8 mouse cellular contexts compared by ENCODE assay signal in genomic region chr9:31687686-31688397, GRCm38 (mm10).
DNase-seq lines count a peak whose midpoint lies in the region; ATAC-seq lines count a peak whose summit lies in the region.

No protein-coding gene starts in this region.

- peaks cover 29% of the 10 kb centered on the region for H3K27me3 ChIP-seq in limb, embryonic 10.5 days (ENCODE audit: low read depth, poor library complexity, severe bottlenecking)
- no peaks in the 10 kb centered on the region for H3K27me3 ChIP-seq in neural tube, embryonic 11.5 days (ENCODE audit: control insufficient read depth, insufficient read depth, low read length)

- ATAC-seq in neural tube, embryonic 11.5 days (ENCODE audit: insufficient read depth, low FRiP score, low TSS enrichment), result no peak
- no peak for ATAC-seq in megakaryocyte progenitor cell, adult 5-6 weeks (replicated peaks; ENCODE audit: poor library complexity)

- H3K4me3 ChIP-seq in limb, embryonic 10.5 days, result peak overlapping the region; percentile 33
- H3K4me3 ChIP-seq in neural tube, embryonic 11.5 days (ENCODE audit: low read depth, low read length), result no peak overlapping the region

- no peaks in the 10 kb centered on the region for H3K9me3 ChIP-seq in limb, embryonic 10.5 days (replicated peaks)
- H3K9me3 ChIP-seq in neural tube, embryonic 11.5 days (ENCODE audit: control insufficient read depth, low read length), result no peaks in the 10 kb centered on the region

- H3K4me2 ChIP-seq in neural tube, embryonic 11.5 days (ENCODE audit: low read depth), result peak overlapping the region; percentile 23

- H3K27ac ChIP-seq in limb, embryonic 10.5 days, result peak overlapping the region; percentile 64; the same call in 1 of the 2 replicates
- H3K27ac ChIP-seq in neural tube, embryonic 11.5 days (ENCODE audit: low read depth, low read length), result no peak overlapping the region

- 26% methylated on average over 17 of the region's 17 CpGs for WGBS in limb, embryonic 10.5 days
- 18% methylated on average over 17 of the region's 17 CpGs for WGBS in neural tube, embryonic 11.5 days

- peak; percentile 58 for DNase-seq in adrenal gland, adult 2 months
- peak; percentile 5 for DNase-seq in fibroblast of lung, adult 2 months (ENCODE audit: low read depth)
- peak; percentile 14 to 26 for DNase-seq in heart, postnatal 36 days
- peak; percentile 58 for DNase-seq in limb, embryonic 10.5 days (ENCODE audit: low spot score)
- DNase-seq in neural tube, embryonic 11.5 days (ENCODE audit: low spot score), result peak; percentile 51
- no peak for DNase-seq in left cerebral cortex, postnatal 25 days (ENCODE audit: low spot score in 2 of 2)
- DNase-seq in B cell, adult 2 months, result no peak

- H3K9ac ChIP-seq in neural tube, embryonic 11.5 days (ENCODE audit: low read length), result no peak overlapping the region

- peaks cover 39% of the 10 kb centered on the region for H3K4me1 ChIP-seq in limb, embryonic 10.5 days
- peaks cover 13% of the 10 kb centered on the region for H3K4me1 ChIP-seq in neural tube, embryonic 11.5 days (ENCODE audit: control insufficient read depth, insufficient read depth, low read length)

- H3K36me3 ChIP-seq in limb, embryonic 10.5 days, result no peaks in the 10 kb centered on the region
- H3K36me3 ChIP-seq in neural tube, embryonic 11.5 days (ENCODE audit: control insufficient read depth, insufficient read depth, low read length), result no peaks in the 10 kb centered on the region

- intact Hi-C loops in heart, postnatal 36 days (cut with DNase I), result no loop called here
- intact Hi-C loops in left cerebral cortex, postnatal 25 days (cut with DNase I), result no loop called here

Comparison
In these comparisons a context has a peak if more than half of its experiments do, and no peak if none do; other contexts are left out.
1. DNase-seq: peak in adrenal gland, adult 2 months (single experiment), fibroblast of lung, adult 2 months (single experiment), heart, postnatal 36 days (2 of 2), limb, embryonic 10.5 days (single experiment) and neural tube, embryonic 11.5 days (single experiment); none in left cerebral cortex, postnatal 25 days (0 of 2) and B cell, adult 2 months (0 of 2).